Mouse (Mus musculus) brain, embryonic 14.5 days (tissue): ENCODE data around the gene Nhej1.

ENCODE experiments used
- CTCF ChIP-seq: fragments of 200-500 bp; IDR thresholded peaks from 2 replicates; pipeline ENCODE4 v1.5.1; 2012; ENCODE audit warnings: inconsistent platforms, mild to moderate bottlenecking, moderate library complexity, borderline replicate concordance; ENCODE audit not compliant: insufficient read depth, insufficient read length; ENCODE audit errors: extremely low read depth
- POLR2A ChIP-seq: fragments of 200-500 bp; IDR thresholded peaks from 2 replicates; pipeline ENCODE4 v1.6.1; 2012; ENCODE audit warnings: mild to moderate bottlenecking, inconsistent platforms, borderline replicate concordance; ENCODE audit not compliant: poor library complexity, insufficient read depth, insufficient read length, severe bottlenecking; ENCODE audit errors: extremely low read depth

DNA sequence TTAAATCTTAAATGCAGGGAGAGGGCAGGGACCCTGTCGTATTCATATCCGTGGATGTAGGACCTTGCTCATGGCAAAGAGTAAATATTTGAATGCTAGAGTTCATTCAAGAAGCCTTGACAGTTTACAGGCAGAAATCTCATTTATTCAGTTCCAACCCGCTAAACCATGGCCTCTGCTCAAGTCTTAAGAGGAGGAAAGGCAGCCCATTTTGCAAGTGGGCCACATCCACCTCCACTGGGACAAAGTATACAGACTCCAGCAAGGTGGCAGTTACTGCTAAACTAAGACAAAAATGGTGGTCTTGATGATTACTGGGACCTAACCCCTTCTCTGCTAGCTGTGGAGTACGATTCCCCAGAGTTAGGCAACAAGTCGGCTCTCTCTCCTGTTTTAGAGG, 418 bp upstream of the Nhej1 start:
- TF ChIP-seq CTCF, result no peak
- TF ChIP-seq POLR2A, result no peak
